Comparison of ENCODE assay signal across 25 mouse cellular contexts in genomic region chr15:10375404-10375803, GRCm38 (mm10). TPM values are rescaled to one million over a fixed set of nuclear protein-coding genes. Genes with fewer than 3 reads are reported as not detected.
"Had no signal": no experiment of that assay in that cellular context is flagged by ENCODE, and none has a peak within 500 bp of the region (broad histone marks: within the 10 kb centered on the region; RNA-seq: fewer than 3 reads in every experiment).

No protein-coding gene starts in this region.

- ATAC-seq: midbrain, embryonic 13.5 days; midbrain, embryonic 15.5 days had no signal

- DNase-seq: lung, adult 18-20 months; lung, postnatal 10 days; lung, postnatal 4 days; right cerebral cortex, postnatal 14 days; thymus, adult 2 months; thymus, postnatal 25 days; thymus, postnatal 4 days had no signal

- H3K4me2 ChIP-seq: limb, embryonic 15.5 days; lung, embryonic 14.5 days; midbrain, embryonic 11.5 days; midbrain, embryonic 13.5 days; midbrain, embryonic 15.5 days; neural tube, embryonic 12.5 days; stomach, embryonic 15.5 days had no signal

- H3K36me3 ChIP-seq: limb, embryonic 15.5 days; midbrain, embryonic 13.5 days; midbrain, embryonic 15.5 days; neural tube, embryonic 12.5 days; stomach, embryonic 15.5 days had no signal

- H3K4me1 ChIP-seq: limb, embryonic 15.5 days; midbrain, embryonic 13.5 days; midbrain, embryonic 15.5 days; neural tube, embryonic 12.5 days; stomach, embryonic 15.5 days had no signal

- H3K9me3 ChIP-seq: limb, embryonic 15.5 days; midbrain, embryonic 13.5 days; midbrain, embryonic 15.5 days; neural tube, embryonic 12.5 days; stomach, embryonic 15.5 days had no signal

- H3K27me3 ChIP-seq: limb, embryonic 15.5 days; midbrain, embryonic 13.5 days; midbrain, embryonic 15.5 days; neural tube, embryonic 12.5 days; stomach, embryonic 15.5 days had no signal

- H3K4me3 ChIP-seq: limb, embryonic 15.5 days; midbrain, embryonic 13.5 days; midbrain, embryonic 15.5 days; neural tube, embryonic 12.5 days; stomach, embryonic 15.5 days had no signal

- H3K9ac ChIP-seq: limb, embryonic 15.5 days; lung, embryonic 14.5 days; midbrain, embryonic 13.5 days; midbrain, embryonic 15.5 days; neural tube, embryonic 12.5 days; stomach, embryonic 15.5 days had no signal

- H3K27ac ChIP-seq: limb, embryonic 15.5 days; midbrain, embryonic 13.5 days; midbrain, embryonic 15.5 days; neural tube, embryonic 12.5 days; stomach, embryonic 15.5 days; stomach, postnatal 0 days had no signal

RNA-seq across cellular contexts. Expression of gene Agxt2, which starts 17.1 kb away (rescaled TPM):
- total RNA-seq: megakaryocyte, adult 5-6 weeks; megakaryocyte-erythroid progenitor cell, adult 5-6 weeks; midbrain, postnatal 0 days; monocyte, adult 5-6 weeks; neutrophil, adult 5-6 weeks had no signal
- polyA plus RNA-seq: limb, embryonic 15.5 days; lung, embryonic 14.5 days; midbrain, embryonic 11.5 days; midbrain, embryonic 13.5 days; midbrain, embryonic 15.5 days; midbrain, postnatal 0 days; neural tube, embryonic 12.5 days; neural tube, embryonic 14.5 days; spleen, adult 2 months; stomach, postnatal 0 days; testis, adult 2 months; thymus, adult 2 months; urinary bladder, adult 2 months had no signal

RNA-seq across cellular contexts. Expression of gene Gm21973, which starts 50.2 kb away (rescaled TPM):
- total RNA-seq: megakaryocyte, adult 5-6 weeks; megakaryocyte-erythroid progenitor cell, adult 5-6 weeks; midbrain, postnatal 0 days; monocyte, adult 5-6 weeks; neutrophil, adult 5-6 weeks had no signal
- polyA plus RNA-seq: limb, embryonic 15.5 days; lung, embryonic 14.5 days; lung, embryonic 16.5 days; midbrain, embryonic 11.5 days; midbrain, embryonic 13.5 days; midbrain, embryonic 15.5 days; midbrain, postnatal 0 days; neural tube, embryonic 12.5 days; neural tube, embryonic 14.5 days; spleen, adult 2 months; stomach, postnatal 0 days; testis, adult 2 months; thymus, adult 2 months; urinary bladder, adult 2 months had no signal
